Mouse (Mus musculus) forebrain, embryonic 14.5 days (tissue): Measurements from ENCODE around the gene Blm. TPM values are rescaled to one million over a fixed set of nuclear protein-coding genes. Genes with fewer than 3 reads are reported as not detected.

Experiments used
- ATAC-seq: fragments of 200-750 bp; cut with Nextera tagmentation; 2 replicates; pipeline ENCODE4 v1.8.0; 2017; ENCODE audit warnings: mild to moderate bottlenecking, moderate library complexity
- DNase-seq: peaks from one replicate; pipeline ENCODE4 v3.0.0-alpha.2; 2015; ENCODE audit warnings: low spot score
- H3K27ac ChIP-seq: fragments of 300-500 bp; sonication (generic); 2 replicates; pipeline ENCODE4 v1.5.1; 2014; ENCODE audit warnings: low read depth, mild to moderate bottlenecking, control low read depth, low read length, moderate library complexity
- H3K27me3 ChIP-seq: fragments of 300-500 bp; sonication (generic); replicated peaks from 2 replicates; pipeline ENCODE4 v1.6.1; 2014; ENCODE audit warnings: low read length, control low read depth, mixed read lengths; ENCODE audit not compliant: control insufficient read depth, insufficient read depth
- H3K36me3 ChIP-seq: fragments of 300-500 bp; sonication (generic); 2 replicates; pipeline ENCODE4 v1.6.1; 2014; ENCODE audit warnings: low read length, control low read depth; ENCODE audit not compliant: control insufficient read depth, insufficient read depth
- H3K4me1 ChIP-seq: fragments of 300-500 bp; sonication (generic); 2 replicates; pipeline ENCODE4 v1.6.1; 2014; ENCODE audit warnings: antibody characterized with exemption, low read length, control low read depth; ENCODE audit not compliant: control insufficient read depth, insufficient read depth
- H3K4me2 ChIP-seq: fragments of 300-500 bp; sonication (generic); 2 replicates; pipeline ENCODE4 v1.6.1; 2014; ENCODE audit warnings: mild to moderate bottlenecking, control low read depth, low read length
- H3K4me3 ChIP-seq: fragments of 300-500 bp; sonication (generic); 2 replicates; pipeline ENCODE4 v1.5.1; 2014; ENCODE audit warnings: low read depth, low read length, control low read depth
- H3K9ac ChIP-seq: fragments of 300-500 bp; sonication (generic); 2 replicates; pipeline ENCODE4 v1.6.1; 2014; ENCODE audit warnings: mild to moderate bottlenecking, low read length, control low read depth, moderate library complexity
- H3K9me3 ChIP-seq: fragments of 300-500 bp; sonication (generic); replicated peaks from 2 replicates; pipeline ENCODE4 v1.6.1; 2016; ENCODE audit warnings: low read length, control low read depth, mixed read lengths; ENCODE audit not compliant: control insufficient read depth
- WGBS: fragments of 180-500 bp; shearing (Covaris S2); extraction: QIAGEN DNeasy Blood & Tissue Kit; methylation state at CpG from one replicate; pipeline ENCODE4 v1.1.7; 2014; 5-methylcytosine and 5-hydroxymethylcytosine counted together
- polyA plus RNA-seq: library from polyadenylated mRNA; unstranded; fragments of >200 nt; fragmentation: Nextera tagmentation; extraction: Ambion mirVana; gene quantifications from 2 replicates; pipeline ENCODE4 v1.2.1, GENCODE M21; 2014

Blm gene
- polyA plus RNA-seq, 1 experiment from 2014 or later: 11.3 TPM

GRCm38 (mm10) chr7:80452241-80452640 is 82.7 kb downstream of the Blm start:
- no peaks in the 10 kb centered on the region for H3K9me3 ChIP-seq
- H3K36me3 ChIP-seq: peaks cover 29% of the 10 kb centered on the region
- DNase-seq (no peak), ATAC-seq (no peak)
- 84% methylated on average over 5 of the region's 5 CpGs for WGBS
- H3K4me2 ChIP-seq: no peak overlapping the region
- no peak overlapping the region for H3K4me3 ChIP-seq
- no peaks in the 10 kb centered on the region for H3K4me1 ChIP-seq
- H3K27ac ChIP-seq: no peak overlapping the region
- no peak overlapping the region for H3K9ac ChIP-seq
- H3K27me3 ChIP-seq: no peaks in the 10 kb centered on the region

GRCm38 (mm10) chr7:80451550-80452232 is 83.2 kb downstream of the Blm start:
- WGBS: 80% methylated on average over 3 of the region's 3 CpGs

GRCm38 (mm10) chr7:80450354-80450753 is 84.6 kb downstream of the Blm start:
- H3K4me2 ChIP-seq: no peak overlapping the region
- ATAC-seq: no peak

More at GRCm38 (mm10) chr7:80451550-80452232, 83.2 kb downstream of the Blm start:
- Histone ChIP-seq H3K9me3 (no peaks in the 10 kb centered on the region), H3K4me1 (no peaks in the 10 kb centered on the region), H3K4me2 (no peak overlapping the region), H3K4me3 (no peak overlapping the region), H3K27me3 (no peaks in the 10 kb centered on the region), H3K9ac (no peak overlapping the region), H3K36me3 (peaks cover 24% of the 10 kb centered on the region), H3K27ac (no peak overlapping the region)
- ATAC-seq (no peak), DNase-seq (no peak)

GRCm38 (mm10) chr7:80449620-80450091 is 85.3 kb downstream of the Blm start:
- H3K9ac ChIP-seq: no peak overlapping the region
- no peak overlapping the region for H3K4me2 ChIP-seq
- no peak overlapping the region for H3K27ac ChIP-seq
- ATAC-seq (no peak), DNase-seq (no peak)
- H3K9me3 ChIP-seq: no peaks in the 10 kb centered on the region
- no peaks in the 10 kb centered on the region for H3K27me3 ChIP-seq
- H3K36me3 ChIP-seq: peaks cover 16% of the 10 kb centered on the region
- H3K4me3 ChIP-seq: no peak overlapping the region
- H3K4me1 ChIP-seq: no peaks in the 10 kb centered on the region
- WGBS: 84% methylated on average over 6 of the region's 6 CpGs

More at GRCm38 (mm10) chr7:80450354-80450753, 84.6 kb downstream of the Blm start:
- DNase-seq: no peak
- Histone ChIP-seq H3K36me3 (peaks cover 22% of the 10 kb centered on the region), H3K27ac (no peak overlapping the region), H3K4me1 (no peaks in the 10 kb centered on the region), H3K9ac (no peak overlapping the region), H3K4me3 (no peak overlapping the region), H3K9me3 (no peaks in the 10 kb centered on the region), H3K27me3 (no peaks in the 10 kb centered on the region)
- 81% methylated on average over 4 of the region's 4 CpGs for WGBS

DNA sequence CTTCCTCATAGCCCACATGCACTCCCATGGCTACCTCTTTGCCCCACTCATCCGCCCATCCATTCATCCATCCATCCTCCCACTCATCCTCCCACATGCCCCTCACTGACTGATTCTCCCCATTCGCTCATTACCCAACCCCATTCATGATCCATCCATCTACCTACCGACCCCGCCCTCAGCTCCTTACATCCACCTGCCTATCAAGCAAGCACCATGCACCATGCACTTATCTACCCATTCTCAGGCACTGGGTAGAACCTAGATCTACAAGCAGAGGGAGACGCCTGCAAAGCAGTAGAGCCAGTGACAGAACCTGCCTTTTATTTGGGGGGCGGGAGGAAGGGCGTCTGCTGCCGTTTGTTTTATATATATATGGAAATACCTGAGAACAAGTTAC is 87.6 kb downstream of the Blm start:
- Histone ChIP-seq H3K9ac (no peak overlapping the region), H3K4me3 (no peak overlapping the region), H3K27ac (no peak overlapping the region), H3K4me2 (no peak overlapping the region), H3K27me3 (no peaks in the 10 kb centered on the region), H3K36me3 (0 out of 2 replicates have a peak, but pooled peaks cover 3% of the 10 kb centered on the region), H3K9me3 (no peaks in the 10 kb centered on the region), H3K4me1 (no peaks in the 10 kb centered on the region)
- DNase-seq (no peak), ATAC-seq (no peak)
- 97% methylated on average over 8 of the region's 8 CpGs for WGBS

GRCm38 (mm10) chr7:80446221-80446878 is 88.6 kb downstream of the Blm start:
- 83% methylated on average over 7 of the region's 7 CpGs for WGBS
- DNase-seq (no peak), ATAC-seq (no peak)
- no peaks in the 10 kb centered on the region for H3K9me3 ChIP-seq
- H3K4me2 ChIP-seq: no peak overlapping the region
- H3K27me3 ChIP-seq: no peaks in the 10 kb centered on the region
- H3K27ac ChIP-seq: no peak overlapping the region
- no peak overlapping the region for H3K4me3 ChIP-seq
- no peak overlapping the region for H3K9ac ChIP-seq
- no peaks in the 10 kb centered on the region for H3K36me3 ChIP-seq
- no peaks in the 10 kb centered on the region for H3K4me1 ChIP-seq

DNA sequence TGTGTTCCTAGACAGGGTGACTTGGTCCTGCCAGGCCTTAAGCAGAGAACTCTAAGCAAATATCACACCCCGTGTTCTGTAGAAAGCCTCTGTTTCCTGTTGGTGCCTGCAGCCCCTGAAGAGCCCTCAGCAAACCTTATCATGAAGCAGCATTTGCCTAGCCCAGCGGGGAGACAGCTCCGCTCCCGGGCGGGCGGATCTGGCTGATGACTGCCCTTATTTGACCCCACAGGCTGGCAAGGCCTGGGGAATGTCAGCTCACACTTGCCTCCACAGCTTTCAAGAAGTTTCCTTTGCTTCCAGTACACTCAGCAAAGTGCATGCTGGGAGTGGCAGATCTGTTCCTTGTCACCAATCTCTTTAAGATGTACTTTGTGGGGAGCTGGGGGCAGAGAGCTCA is 89.4 kb downstream of the Blm start:
- WGBS: 70% methylated on average over 6 of the region's 6 CpGs
- Histone ChIP-seq H3K4me3 (no peak overlapping the region), H3K4me1 (no peaks in the 10 kb centered on the region), H3K36me3 (no peaks in the 10 kb centered on the region), H3K27ac (no peak overlapping the region), H3K9ac (no peak overlapping the region), H3K27me3 (no peaks in the 10 kb centered on the region), H3K4me2 (no peak overlapping the region), H3K9me3 (no peaks in the 10 kb centered on the region)
- ATAC-seq (no peak), DNase-seq (no peak)

DNA sequence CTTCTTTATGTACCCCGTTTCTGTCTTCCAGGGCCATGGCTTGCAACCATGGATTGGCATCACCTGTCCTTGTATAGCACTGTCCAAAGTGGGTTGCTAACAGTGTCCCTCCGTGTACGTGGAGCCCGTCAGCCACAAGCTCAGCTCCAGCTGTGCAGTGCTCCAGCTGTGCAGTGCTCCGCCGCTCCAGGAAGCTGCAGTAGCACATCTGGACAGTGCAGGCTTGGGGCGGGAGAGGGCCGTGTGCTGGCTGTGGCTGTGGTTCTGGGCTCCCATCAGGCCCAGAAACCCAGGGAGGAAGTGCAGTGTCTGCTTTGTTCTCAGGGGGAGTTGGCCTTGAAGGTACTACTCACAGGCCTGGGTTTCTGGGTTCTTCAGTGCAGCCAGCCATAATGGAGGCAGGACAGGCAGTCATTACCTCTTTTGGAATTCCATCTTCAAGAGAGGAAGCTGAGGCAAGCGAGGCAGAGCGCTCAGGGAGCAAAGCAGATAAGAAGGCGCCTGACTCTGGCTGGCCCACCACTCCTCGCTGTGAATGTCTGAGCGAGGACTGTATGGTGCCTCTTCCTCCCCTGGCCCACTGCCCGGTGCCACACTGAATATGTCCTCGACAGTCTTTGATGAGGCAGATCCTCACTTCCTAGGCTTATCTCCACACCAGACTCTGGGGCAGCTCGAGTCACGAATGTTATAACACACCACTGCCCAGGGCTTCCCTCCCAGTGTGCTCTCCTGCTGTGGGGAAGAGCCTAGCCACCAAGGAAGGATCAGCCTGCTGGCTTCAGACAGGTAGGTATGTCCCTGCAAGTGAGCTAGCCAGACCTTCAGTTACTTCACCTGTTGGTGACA is 90.3 kb downstream of the Blm start:
- H3K4me1 ChIP-seq: no peaks in the 10 kb centered on the region
- ATAC-seq (no peak), DNase-seq (no peak)
- no peak overlapping the region for H3K4me3 ChIP-seq
- no peak overlapping the region for H3K9ac ChIP-seq
- no peak overlapping the region for H3K4me2 ChIP-seq
- H3K27me3 ChIP-seq: no peaks in the 10 kb centered on the region
- 71% methylated on average over 17 of the region's 17 CpGs for WGBS
- H3K36me3 ChIP-seq: no peaks in the 10 kb centered on the region
- H3K27ac ChIP-seq: no peak overlapping the region
- H3K9me3 ChIP-seq: no peaks in the 10 kb centered on the region
